Mouse (Mus musculus) gonadal fat pad, adult 2 months (tissue): ENCODE data around the gene Rpl23a. TPM values are rescaled to one million over a fixed set of nuclear protein-coding genes. Genes with fewer than 3 reads are reported as not detected.
"Not testable (repeated sequence)": the region's sequence is repeated elsewhere in the genome, so short reads cannot be mapped to it uniquely, and the experiment has no call there.

Experiments used
- DNase-seq: peaks from one replicate; pipeline ENCODE4 v3.0.0-alpha.2; 2012; ENCODE audit warnings: low read depth
- polyA plus RNA-seq: library from polyadenylated mRNA; depleted of rRNA; stranded (reverse); fragments of >200 nt; gene quantifications from 2 replicates; pipeline ENCODE4 v1.2.3, GENCODE M21; 2012; rRNA removed

Rpl23a gene
- polyA plus RNA-seq, 1 experiment = 284 TPM

DNA sequence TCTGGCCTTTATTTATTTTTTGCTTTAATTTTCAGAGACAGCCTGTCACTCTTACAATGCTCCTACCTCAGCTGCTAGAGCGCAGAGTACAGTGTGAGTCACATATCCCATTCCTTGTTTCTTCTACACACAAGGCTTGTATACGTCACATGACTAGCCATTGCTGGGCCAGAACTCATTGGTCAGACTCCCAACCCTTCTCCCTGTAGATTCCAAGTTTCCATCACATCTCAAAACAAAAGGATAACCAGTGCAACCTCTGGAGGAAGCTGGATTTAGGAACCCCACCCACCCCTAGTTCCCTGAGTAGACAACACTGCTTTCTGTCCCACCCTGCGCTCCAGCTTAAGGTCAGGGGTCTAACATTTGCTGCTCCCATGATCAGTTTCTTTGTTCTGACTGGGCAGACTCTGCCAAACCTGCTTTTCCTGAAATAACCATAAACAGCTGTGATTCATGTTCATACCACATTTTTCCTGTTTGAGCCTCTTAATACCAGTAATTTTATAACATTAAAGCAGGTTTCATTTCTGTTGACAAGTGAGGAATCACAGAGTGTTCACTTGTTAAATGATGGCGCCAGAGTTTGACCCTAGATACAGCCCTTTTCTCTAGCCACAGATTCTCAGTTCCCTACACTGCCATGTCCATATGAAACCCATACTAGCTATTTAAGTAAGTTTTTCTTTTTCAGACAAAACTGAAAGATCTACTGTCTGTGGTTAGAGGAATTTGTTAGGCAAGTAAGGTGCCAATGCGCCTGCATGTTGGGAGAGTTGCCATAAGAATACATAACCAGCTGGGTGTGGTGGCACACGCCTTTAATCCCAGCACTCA is 36.5 kb downstream of the Rpl23a start:
- no peak for DNase-seq

DNA sequence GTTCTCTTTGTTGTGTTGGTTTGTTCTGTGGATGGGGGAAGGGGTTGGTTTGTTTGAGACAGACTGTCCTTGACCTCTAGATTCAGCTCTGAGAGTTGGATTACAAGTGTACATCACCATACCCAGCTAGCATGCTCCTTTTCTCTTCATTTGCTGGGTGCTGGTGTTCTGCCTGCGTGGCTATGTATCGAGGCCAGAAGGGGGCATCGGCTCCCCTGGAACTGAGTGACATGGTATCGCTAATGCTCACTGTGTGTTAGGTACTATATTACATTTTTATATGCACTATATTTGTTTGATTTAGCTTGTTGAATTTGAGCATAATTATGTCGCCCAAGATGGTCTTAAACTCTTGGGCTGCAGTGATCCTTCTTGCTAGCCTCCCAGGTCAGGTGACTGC is 37.2 kb downstream of the Rpl23a start:
- DNase-seq = no peak

DNA sequence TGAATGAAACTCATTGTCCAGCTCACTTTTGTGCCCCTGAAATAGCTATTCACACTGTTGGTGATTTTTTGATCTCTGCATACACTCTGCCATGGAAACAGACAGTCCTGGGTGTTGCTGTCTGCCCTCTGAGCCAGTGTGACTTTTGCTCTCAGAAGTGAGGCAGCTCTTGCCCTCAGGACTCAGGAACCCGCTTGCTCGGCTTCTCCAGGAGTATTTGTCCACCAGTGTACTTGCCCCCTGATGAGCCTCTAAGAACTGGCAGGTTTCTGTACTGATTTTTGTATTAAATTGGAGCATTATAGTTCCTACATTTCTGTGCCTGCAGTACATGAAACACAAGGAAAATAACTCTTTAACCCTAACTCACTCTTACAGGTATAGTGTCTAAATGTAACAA is 39.9 kb downstream of the Rpl23a start:
- DNase-seq = no peak

DNA sequence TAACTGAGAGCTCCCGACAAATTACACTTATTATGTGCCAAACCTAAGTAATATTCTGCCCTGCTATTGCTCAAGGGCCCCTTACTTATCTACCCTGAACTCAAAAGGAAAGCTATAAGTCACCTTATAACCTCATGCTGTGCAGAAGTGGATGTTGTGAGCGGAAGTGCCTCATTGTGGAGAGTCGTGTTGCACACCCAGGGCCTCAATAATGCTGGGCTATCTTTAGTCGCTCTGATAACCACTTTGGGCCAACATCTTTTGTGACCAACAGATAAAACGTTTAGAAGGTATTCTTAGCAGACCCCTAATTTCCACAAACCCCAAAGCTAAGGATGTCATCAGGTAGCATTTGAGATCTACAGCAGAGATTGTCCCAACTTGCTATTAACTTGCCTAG is 42.7 kb downstream of the Rpl23a start:
- DNase-seq = no peak

DNA sequence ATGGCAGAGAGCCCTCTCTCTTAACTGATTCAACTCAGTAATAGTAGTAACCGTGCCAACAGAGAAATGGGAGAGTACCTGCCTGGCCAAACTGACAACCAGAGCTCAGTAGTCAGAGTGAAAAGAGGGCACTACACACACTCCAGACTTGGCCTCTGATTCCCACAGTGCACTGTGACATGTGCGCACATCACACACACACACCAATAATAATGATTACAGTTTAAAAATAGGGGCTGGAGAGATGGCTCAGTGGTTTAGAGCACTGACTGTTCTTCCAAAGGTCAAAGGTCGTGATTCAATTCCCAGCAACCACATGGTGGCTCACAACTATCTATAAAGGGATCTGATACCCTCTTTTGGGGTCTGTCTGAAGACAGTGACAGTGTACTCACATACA is 45.4 kb downstream of the Rpl23a start:
- DNase-seq = no peak

DNA sequence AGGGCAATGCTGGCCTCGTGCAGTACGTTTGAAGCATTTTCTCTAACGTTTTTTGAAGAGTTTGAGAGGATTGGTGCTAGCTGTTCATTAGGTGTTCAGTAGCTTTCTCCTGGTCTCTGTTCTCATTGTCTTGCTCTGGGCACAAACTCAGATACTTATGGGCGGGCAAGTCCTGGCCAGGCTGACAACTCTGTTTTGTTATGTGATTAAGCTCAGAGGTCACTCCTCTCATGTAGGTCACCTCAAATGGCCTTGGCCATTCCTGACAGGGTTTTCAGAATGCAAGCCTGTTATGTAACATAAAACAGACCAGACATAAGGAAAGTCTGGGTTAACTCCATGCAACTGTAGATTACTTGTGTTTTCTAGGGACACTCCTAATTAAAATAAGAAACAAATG is 45.8 kb downstream of the Rpl23a start:
- DNase-seq = no peak

DNA sequence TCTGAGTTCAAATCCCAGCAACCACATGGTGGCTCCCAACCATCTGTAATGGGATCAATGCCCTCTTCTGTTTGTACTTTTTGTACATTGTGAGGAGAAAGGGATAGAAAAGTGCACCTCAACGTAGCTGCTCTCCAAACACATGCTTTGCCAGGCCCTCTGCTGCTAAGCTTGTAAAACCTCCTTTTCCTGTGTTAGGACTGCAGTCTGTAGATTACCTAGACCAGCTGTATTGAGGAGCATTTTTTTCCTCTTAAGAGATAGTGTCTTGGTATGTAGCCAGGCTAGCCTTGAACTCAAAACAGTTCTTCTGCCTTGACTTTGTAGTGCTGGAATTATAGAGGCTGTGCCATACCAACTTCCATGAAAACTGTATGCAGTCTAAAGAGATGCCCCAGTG is 47.3 kb downstream of the Rpl23a start:
- no peak for DNase-seq

DNA sequence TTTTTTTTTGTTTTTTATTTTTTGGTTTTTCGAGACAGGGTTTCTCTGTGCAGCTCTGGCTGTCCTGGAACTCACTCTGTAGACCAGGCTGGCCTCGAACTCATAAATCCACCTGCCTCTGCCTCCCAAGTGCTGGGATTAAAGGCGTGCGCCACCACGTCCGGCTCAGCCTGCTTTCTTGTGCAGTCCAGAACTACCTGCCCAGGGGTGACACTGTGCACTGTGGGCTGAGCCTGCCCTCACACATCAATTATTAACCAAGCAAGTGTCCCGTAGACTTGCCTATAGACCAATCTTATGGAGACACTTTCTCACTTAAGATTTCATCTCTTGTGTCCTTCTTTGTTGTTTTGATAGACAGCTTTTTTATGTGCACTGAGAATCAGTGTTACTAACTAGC is 48.1 kb downstream of the Rpl23a start:
- DNase-seq = not testable (repeated sequence)

DNA sequence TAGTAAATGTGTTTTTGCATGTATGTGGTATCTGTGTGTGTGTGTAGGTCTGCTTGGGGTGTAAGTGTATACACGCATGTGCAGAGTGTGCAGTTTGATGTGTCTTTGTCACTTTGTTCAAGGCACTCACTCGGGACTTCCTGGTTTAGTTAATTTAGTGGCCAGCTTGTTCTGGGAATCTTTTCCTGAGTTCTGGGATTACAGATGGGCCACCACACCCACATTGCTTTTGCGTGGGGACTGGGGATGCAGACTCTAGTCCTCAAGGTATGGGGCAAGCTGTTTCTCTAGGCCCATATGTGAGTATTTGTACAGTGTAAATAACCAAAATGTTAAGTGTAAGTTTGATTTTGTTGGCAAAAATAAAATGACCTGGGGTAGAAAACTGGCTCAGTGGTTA is 49.0 kb downstream of the Rpl23a start:
- no peak for DNase-seq

DNA sequence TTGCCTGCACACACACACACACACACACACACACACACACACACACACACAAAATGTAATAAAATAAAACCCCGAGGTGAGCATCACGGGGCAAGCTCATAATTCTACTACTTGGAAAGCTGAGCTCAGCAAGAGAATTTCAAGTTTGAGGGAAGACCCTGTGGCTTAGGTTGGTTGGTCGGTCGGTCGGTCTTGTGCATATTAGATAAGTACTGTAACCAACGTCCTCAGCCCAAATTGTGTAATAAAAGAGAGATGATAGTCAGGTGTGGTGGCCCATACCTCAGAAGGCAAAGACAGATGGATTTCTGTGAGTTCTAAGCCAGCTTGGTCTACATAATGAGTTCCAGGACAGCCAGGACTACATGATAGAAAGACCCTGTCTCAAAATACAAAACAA is 49.5 kb downstream of the Rpl23a start:
- DNase-seq = no peak

Other genes starting within 250 kb of the Rpl23a start
- 33.5 and 45.5 TPM in 2 replicates for gene Phf12, start 200.8 kb downstream of the Rpl23a start, polyA plus RNA-seq
- 3.3 TPM in 2 replicates for gene Dhrs13, start 151.3 kb downstream of the Rpl23a start, polyA plus RNA-seq
- 97.0 and 123 TPM in 2 replicates for gene Flot2, start 145.7 kb downstream of the Rpl23a start, polyA plus RNA-seq
- 26.2 and 33.1 TPM in 2 replicates for gene Eral1, start 103.2 kb downstream of the Rpl23a start, polyA plus RNA-seq
- 15.7 and 20.7 TPM in 2 replicates for gene Fam222b, start 88.9 kb downstream of the Rpl23a start, polyA plus RNA-seq
- 34.7 and 38.2 TPM in 2 replicates for gene Traf4, start 18.0 kb downstream of the Rpl23a start, polyA plus RNA-seq
- 17.3 and 19.3 TPM in 2 replicates for gene Nek8, start 6.9 kb downstream of the Rpl23a start, polyA plus RNA-seq
- 128 and 143 TPM in 2 replicates for gene Tlcd1, start 6.9 kb downstream of the Rpl23a start, polyA plus RNA-seq
- gene Rab34, start 4.8 kb upstream of the Rpl23a start, polyA plus RNA-seq = 78.6 and 114 TPM in 2 replicates
- 4.6 and 6.2 TPM in 2 replicates for gene Proca1, start 9.8 kb upstream of the Rpl23a start, polyA plus RNA-seq
- 161 and 190 TPM in 2 replicates for gene Sdf2, start 62.2 kb upstream of the Rpl23a start, polyA plus RNA-seq
- gene Supt6, start 62.4 kb upstream of the Rpl23a start, polyA plus RNA-seq = 14.8 and 25.0 TPM in 2 replicates
- gene 2610507B11Rik, start 78.2 kb upstream of the Rpl23a start, polyA plus RNA-seq = 99.8 and 106 TPM in 2 replicates
- 0.13 and 0.20 TPM in 2 replicates for gene BC030499, start 107.3 kb upstream of the Rpl23a start, polyA plus RNA-seq
- 1.2 and 1.4 TPM in 2 replicates for gene Spag5, start 117.9 kb upstream of the Rpl23a start, polyA plus RNA-seq
- gene Aldoc, start 139.4 kb upstream of the Rpl23a start, polyA plus RNA-seq = 34.4 and 59.8 TPM in 2 replicates
- 69.5 and 94.1 TPM in 2 replicates for gene Pigs, start 144.8 kb upstream of the Rpl23a start, polyA plus RNA-seq
- gene Unc119, start 159.9 kb upstream of the Rpl23a start, polyA plus RNA-seq = 84.3 and 193 TPM in 2 replicates
- gene Foxn1, start 203.0 kb upstream of the Rpl23a start, polyA plus RNA-seq = not detected in 2 replicates
- 8.7 and 12.2 TPM in 2 replicates for gene Slc13a2, start 238.6 kb upstream of the Rpl23a start, polyA plus RNA-seq